Mouse (Mus musculus): ENCODE results near the gene Slc45a1. TPM values are rescaled to one million over a fixed set of nuclear protein-coding genes. Genes with fewer than 3 reads are reported as not detected.

Gene Slc45a1
- not detected for polyA plus RNA-seq (2014; fragmentation: Illumina TruSeq; extraction: RNeasy Lipid Tissue Mini Kit (QIAGEN cat#74804); ENCODE audit: low read depth, low replicate concordance)

GRCm38 (mm10) chr4:150651390-150652277, at the start of gene Slc45a1:
Slc45a1 (minus strand) TSS chr4:150652174.

Other genes starting within 250 kb of the Slc45a1 start
- 670 TPM for gene Errfi1, start 201.7 kb upstream of the Slc45a1 start, polyA plus RNA-seq (2014; fragmentation: Illumina TruSeq; extraction: RNeasy Lipid Tissue Mini Kit (QIAGEN cat#74804); ENCODE audit: low read depth, low replicate concordance)

Measured in liver, adult 10 weeks (tissue).